Comparison of ENCODE assay signal across 8 mouse cellular contexts in the genomic region with DNA sequence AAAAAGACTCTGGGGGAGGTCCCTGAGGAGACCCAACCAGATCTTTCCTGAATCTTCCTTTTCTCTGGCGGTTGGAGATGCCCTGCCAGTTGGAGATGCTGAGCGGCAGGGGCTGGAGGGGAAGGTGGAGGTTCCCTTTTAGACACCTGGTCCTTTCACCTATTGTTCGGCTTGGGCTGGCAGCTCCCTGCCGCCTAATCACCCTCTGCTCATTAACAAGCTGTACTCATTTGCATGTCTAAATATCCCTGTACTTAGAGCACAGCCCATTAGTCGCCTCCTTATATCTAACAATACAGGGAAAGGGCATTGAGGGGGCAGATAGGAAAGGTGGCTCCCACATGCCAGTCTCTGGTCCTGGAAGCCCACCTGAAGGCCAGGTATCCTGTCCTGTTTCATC. TPM values are rescaled to one million over a fixed set of nuclear protein-coding genes. Genes with fewer than 3 reads are reported as not detected.
DNase-seq lines count a peak whose midpoint lies in the region; ATAC-seq lines count a peak whose summit lies in the region.

No protein-coding gene starts in this region.

- 57% methylated on average over 5 of the region's 5 CpGs for WGBS in heart, embryonic 13.5 days
- WGBS in heart, embryonic 10.5 days: 56% methylated on average over 5 of the region's 5 CpGs
- 59% methylated on average over 5 of the region's 5 CpGs for WGBS in lung, embryonic 16.5 days
- WGBS in forebrain, embryonic 13.5 days: 9% methylated on average over 5 of the region's 5 CpGs
- WGBS in midbrain, embryonic 15.5 days: 35% methylated on average over 5 of the region's 5 CpGs

- no peak for DNase-seq in heart, embryonic 10.5 days (ENCODE audit: low spot score)
- no peak for DNase-seq in lung, postnatal 10 days
- DNase-seq in adrenal gland, postnatal 25 days: no peak
- no peak for DNase-seq in urinary bladder, postnatal 36 days (ENCODE audit: low spot score in 2 of 2)

- ATAC-seq in heart, embryonic 13.5 days (ENCODE audit: extremely low read depth, insufficient number of reproducible peaks, low FRiP score, low TSS enrichment): no peak
- 0 out of 2 replicates have a peak, but pooled peaks have one; percentile 5 for ATAC-seq in lung, embryonic 16.5 days (ENCODE audit: low read depth)
- peak; percentile 84 for ATAC-seq in forebrain, embryonic 13.5 days
- no peak for ATAC-seq in midbrain, embryonic 15.5 days (replicated peaks)

- peak overlapping the region; percentile 30; the same call in 1 of the 2 replicates for H3K27ac ChIP-seq in heart, embryonic 13.5 days (replicated peaks)
- no peak overlapping the region for H3K27ac ChIP-seq in heart, embryonic 10.5 days
- no peak overlapping the region for H3K27ac ChIP-seq in lung, embryonic 16.5 days (ENCODE audit: low read length)
- peak overlapping the region; percentile 96 for H3K27ac ChIP-seq in forebrain, embryonic 13.5 days
- peak overlapping the region; percentile 9; the same call in 1 of the 2 replicates for H3K27ac ChIP-seq in midbrain, embryonic 15.5 days

- no peaks in the 10 kb centered on the region for H3K36me3 ChIP-seq in heart, embryonic 13.5 days
- no peaks in the 10 kb centered on the region for H3K36me3 ChIP-seq in heart, embryonic 10.5 days
- H3K36me3 ChIP-seq in lung, embryonic 16.5 days (ENCODE audit: control insufficient read depth, insufficient read depth, low read length): no peaks in the 10 kb centered on the region
- no peaks in the 10 kb centered on the region for H3K36me3 ChIP-seq in forebrain, embryonic 13.5 days (ENCODE audit: poor library complexity, severe bottlenecking)
- no peaks in the 10 kb centered on the region for H3K36me3 ChIP-seq in midbrain, embryonic 15.5 days (replicated peaks)

- no peak overlapping the region for H3K4me3 ChIP-seq in heart, embryonic 13.5 days
- H3K4me3 ChIP-seq in heart, embryonic 10.5 days: no peak overlapping the region
- no peak overlapping the region for H3K4me3 ChIP-seq in lung, embryonic 16.5 days (ENCODE audit: low read length)
- no peak overlapping the region; the same call in 1 of the 2 replicates for H3K4me3 ChIP-seq in forebrain, embryonic 13.5 days
- no peak overlapping the region for H3K4me3 ChIP-seq in midbrain, embryonic 15.5 days

- peak overlapping the region; percentile 39; the same call in 1 of the 2 replicates for H3K4me2 ChIP-seq in heart, embryonic 13.5 days
- no peak overlapping the region; the same call in 1 of the 2 replicates for H3K4me2 ChIP-seq in lung, embryonic 16.5 days (ENCODE audit: low read depth, low read length)
- peak overlapping the region; percentile 48 for H3K4me2 ChIP-seq in forebrain, embryonic 13.5 days
- H3K4me2 ChIP-seq in midbrain, embryonic 15.5 days: peak overlapping the region; percentile 22; the same call in 1 of the 2 replicates

- peaks cover 13% of the 10 kb centered on the region; the same call in 1 of the 2 replicates for H3K4me1 ChIP-seq in heart, embryonic 13.5 days
- H3K4me1 ChIP-seq in heart, embryonic 10.5 days: peaks cover 12% of the 10 kb centered on the region; the same call in 1 of the 2 replicates
- H3K4me1 ChIP-seq in lung, embryonic 16.5 days (replicated peaks; ENCODE audit: control insufficient read depth, insufficient read depth, low read length): peaks cover 7% of the 10 kb centered on the region; the same call in 1 of the 2 replicates
- H3K4me1 ChIP-seq in forebrain, embryonic 13.5 days: peaks cover 50% of the 10 kb centered on the region
- peaks cover 16% of the 10 kb centered on the region for H3K4me1 ChIP-seq in midbrain, embryonic 15.5 days

- no peaks in the 10 kb centered on the region for H3K9me3 ChIP-seq in heart, embryonic 13.5 days
- H3K9me3 ChIP-seq in heart, embryonic 10.5 days: no peaks in the 10 kb centered on the region
- no peaks in the 10 kb centered on the region for H3K9me3 ChIP-seq in lung, embryonic 16.5 days (ENCODE audit: control insufficient read depth, low read length)
- H3K9me3 ChIP-seq in forebrain, embryonic 13.5 days (replicated peaks): no peaks in the 10 kb centered on the region
- H3K9me3 ChIP-seq in midbrain, embryonic 15.5 days: no peaks in the 10 kb centered on the region

- H3K9ac ChIP-seq in heart, embryonic 13.5 days: no peak overlapping the region
- H3K9ac ChIP-seq in lung, embryonic 16.5 days (ENCODE audit: low read length): no peak overlapping the region
- H3K9ac ChIP-seq in forebrain, embryonic 13.5 days: peak overlapping the region; percentile 45; the same call in 1 of the 2 replicates
- no peak overlapping the region for H3K9ac ChIP-seq in midbrain, embryonic 15.5 days

- no peaks in the 10 kb centered on the region for H3K27me3 ChIP-seq in heart, embryonic 13.5 days (replicated peaks)
- H3K27me3 ChIP-seq in heart, embryonic 10.5 days (ENCODE audit: insufficient read depth, poor library complexity, severe bottlenecking): 0 out of 2 replicates have a peak, but pooled peaks cover 6% of the 10 kb centered on the region
- H3K27me3 ChIP-seq in lung, embryonic 16.5 days (ENCODE audit: control insufficient read depth, insufficient read depth, low read depth, low read length): no peaks in the 10 kb centered on the region
- no peaks in the 10 kb centered on the region for H3K27me3 ChIP-seq in forebrain, embryonic 13.5 days
- H3K27me3 ChIP-seq in midbrain, embryonic 15.5 days (replicated peaks): no peaks in the 10 kb centered on the region

RNA-seq across cellular contexts. Expression of gene Lyrm9, which starts 34.3 kb away (rescaled TPM):
- polyA plus RNA-seq in heart, embryonic 13.5 days (2015; fragmentation: Nextera tagmentation; extraction: Ambion mirVana): 28.5 and 35.1 TPM in 2 replicates
- polyA plus RNA-seq in heart, embryonic 10.5 days (2016; fragmentation: Nextera tagmentation; extraction: Ambion mirVana): 25.9 and 36.8 TPM in 2 replicates
- polyA plus RNA-seq in lung, embryonic 16.5 days (2015; fragmentation: Nextera tagmentation; extraction: Ambion mirVana): 16.3 and 17.7 TPM in 2 replicates
- polyA plus RNA-seq in forebrain, embryonic 13.5 days (2015; fragmentation: Nextera tagmentation; extraction: Ambion mirVana): 24.2 and 25.2 TPM in 2 replicates
- polyA plus RNA-seq in midbrain, embryonic 15.5 days (2015; fragmentation: Nextera tagmentation; extraction: Ambion mirVana): 31.9 and 35.8 TPM in 2 replicates
- 42.8 and 59.0 TPM in 2 replicates for total RNA-seq in adrenal gland, postnatal 25 days (2021)

RNA-seq across cellular contexts. Expression of gene Ccnq, which starts 40.5 kb away (rescaled TPM):
- 26.3 and 28.8 TPM in 2 replicates for polyA plus RNA-seq in heart, embryonic 13.5 days (2015; fragmentation: Nextera tagmentation; extraction: Ambion mirVana)
- polyA plus RNA-seq in heart, embryonic 10.5 days (2016; fragmentation: Nextera tagmentation; extraction: Ambion mirVana): 33.1 and 35.4 TPM in 2 replicates
- polyA plus RNA-seq in lung, embryonic 16.5 days (2015; fragmentation: Nextera tagmentation; extraction: Ambion mirVana): 35.1 and 36.9 TPM in 2 replicates
- polyA plus RNA-seq in forebrain, embryonic 13.5 days (2015; fragmentation: Nextera tagmentation; extraction: Ambion mirVana): 39.5 and 39.8 TPM in 2 replicates
- 27.7 and 29.9 TPM in 2 replicates for polyA plus RNA-seq in midbrain, embryonic 15.5 days (2015; fragmentation: Nextera tagmentation; extraction: Ambion mirVana)
- 66.6 and 73.8 TPM in 2 replicates for total RNA-seq in adrenal gland, postnatal 25 days (2021)

Comparison
In these comparisons a context has a peak if more than half of its experiments do, and no peak if none do; other contexts are left out.
1. H3K27ac ChIP-seq: peak in heart, embryonic 13.5 days (single experiment), forebrain, embryonic 13.5 days (single experiment) and midbrain, embryonic 15.5 days (single experiment); none in heart, embryonic 10.5 days (single experiment) and lung, embryonic 16.5 days (single experiment).
2. ATAC-seq: peak in lung, embryonic 16.5 days (single experiment) and forebrain, embryonic 13.5 days (single experiment); none in heart, embryonic 13.5 days (single experiment) and midbrain, embryonic 15.5 days (single experiment).